Mouse (Mus musculus) adrenal gland, adult 8-10 months (tissue): Measurements from ENCODE around the gene Ms4a14. TPM values are rescaled to one million over a fixed set of nuclear protein-coding genes. Genes with fewer than 3 reads are reported as not detected.
"Not testable (repeated sequence)": the region's sequence is repeated elsewhere in the genome, so short reads cannot be mapped to it uniquely, and the experiment has no call there.

Source experiments
- DNase-seq: peaks from one replicate; pipeline ENCODE4 v3.0.0; 2022
- total RNA-seq, 4 experiments: library from RNA; stranded (reverse); gene quantifications; 2 replicates each; pipeline ENCODE4 v1.2.4; 2022

Gene Ms4a14
- total RNA-seq: under 1 TPM; 0.07 to 0.43 (median 0.25) TPM

- DNase-seq: no peak
Observed at GRCm38 (mm10) chr19:11314354-11314753, at the start of gene Ms4a14. Ms4a14 (minus strand) TSS chr19:11314454.

DNA sequence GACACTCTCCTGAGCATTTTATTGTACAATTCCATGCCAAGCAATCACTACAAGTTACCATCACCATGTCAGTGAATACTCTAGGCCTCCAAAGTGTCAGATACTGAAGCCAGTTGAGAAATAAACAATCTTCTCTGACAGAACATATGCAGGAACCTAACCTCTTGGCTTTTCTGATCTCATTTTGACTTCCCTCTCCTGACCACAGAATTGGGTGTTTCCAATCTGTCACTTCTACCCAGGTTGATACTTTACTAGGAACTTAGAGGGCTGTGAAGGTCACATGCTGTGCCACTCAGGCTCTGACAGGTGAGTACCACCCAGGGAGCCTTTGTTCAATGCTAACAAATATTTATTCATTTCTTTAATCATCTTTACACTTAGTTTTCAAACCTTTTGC lies 47.7 kb upstream of the Ms4a14 start:
- no peak for DNase-seq

DNA sequence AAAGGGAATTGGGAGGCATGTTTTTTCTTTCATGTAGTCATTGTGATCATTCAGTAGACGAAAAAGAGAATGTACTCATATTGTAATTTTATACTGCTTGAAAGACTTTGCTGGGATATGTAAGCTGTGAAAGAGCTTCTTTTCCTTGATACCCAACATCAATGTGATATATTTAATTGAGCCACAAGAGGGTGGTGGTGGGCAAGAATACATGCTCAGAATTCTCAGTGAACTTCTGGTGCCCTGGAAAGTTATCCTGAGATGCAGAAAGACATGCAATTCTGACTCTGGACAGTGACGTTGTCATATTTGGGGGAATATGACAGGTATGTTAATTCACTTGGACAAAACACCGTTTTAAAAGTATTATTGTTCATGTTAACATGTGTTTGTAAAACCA lies 45.9 kb upstream of the Ms4a14 start:
- no peak for DNase-seq

- no peak for DNase-seq
Observed at GRCm38 (mm10) chr19:11355730-11356129, 41.5 kb upstream of the Ms4a14 start.

DNA sequence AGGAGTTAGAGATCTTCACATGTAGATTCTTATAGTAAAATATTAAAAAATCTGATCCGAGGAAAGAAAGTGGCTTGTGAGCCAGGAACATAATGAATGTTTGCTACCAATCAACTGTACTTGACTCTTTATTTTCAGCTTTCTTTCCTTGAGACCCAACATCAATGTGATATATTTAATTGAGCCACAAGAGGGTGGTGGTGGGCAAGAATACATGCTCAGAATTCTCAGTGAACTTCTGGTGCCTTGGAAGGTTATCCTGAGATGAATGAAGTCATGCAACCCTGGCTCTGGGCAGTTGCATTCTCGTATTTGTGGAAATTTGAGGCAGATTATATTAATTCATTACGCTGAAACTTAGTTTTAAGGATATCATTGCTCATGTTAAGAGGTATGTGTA lies 37.6 kb upstream of the Ms4a14 start:
- DNase-seq: no peak

DNA sequence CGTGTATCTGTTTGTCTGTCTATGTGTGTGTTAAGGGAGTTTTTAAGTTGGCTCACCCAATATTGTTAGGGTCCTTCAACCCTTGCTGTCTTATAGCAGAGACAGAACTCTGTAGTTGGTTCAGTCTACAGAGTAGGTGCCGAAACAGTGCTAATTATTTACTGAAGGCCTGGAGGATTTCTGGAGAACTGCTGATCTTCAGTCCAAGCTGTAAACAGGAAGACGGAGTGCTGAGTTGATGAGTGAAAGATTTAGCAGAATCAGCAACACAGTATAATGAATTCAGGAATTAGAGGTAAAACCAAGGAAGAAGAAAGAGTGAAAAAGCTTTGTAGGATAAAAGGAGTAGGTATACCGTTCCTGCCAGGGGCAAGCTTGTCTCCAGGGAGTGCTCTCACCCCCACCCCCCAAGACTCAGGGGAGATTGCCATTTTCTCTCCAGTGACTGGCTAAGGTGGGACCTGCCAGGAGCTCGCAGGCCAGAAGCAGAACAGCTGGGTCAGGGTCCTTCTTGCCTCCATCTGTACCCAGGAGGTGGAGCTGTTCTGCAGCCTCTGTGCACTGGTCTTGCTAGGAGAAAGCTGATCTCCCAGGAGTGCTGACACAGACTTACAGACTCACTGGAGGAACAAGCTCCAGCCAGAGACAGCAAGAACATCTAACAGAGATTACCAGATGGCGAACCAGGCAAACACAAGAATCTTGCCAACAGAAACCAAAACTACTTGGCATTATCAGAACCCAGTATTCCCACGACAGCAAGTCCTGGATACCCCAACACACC lies 35.6 kb upstream of the Ms4a14 start:
- no peak for DNase-seq

GRCm38 (mm10) chr19:11343992-11344391 lies 29.7 kb upstream of the Ms4a14 start:
- DNase-seq: no peak

GRCm38 (mm10) chr19:11343147-11343546 lies 28.9 kb upstream of the Ms4a14 start:
- no peak for DNase-seq

GRCm38 (mm10) chr19:11335932-11336331 lies 21.7 kb upstream of the Ms4a14 start, which contains the start of gene Ms4a7:
Ms4a7 (minus strand) TSS chr19:11336146.
- no peak for DNase-seq

GRCm38 (mm10) chr19:11321123-11321522 lies 6.9 kb upstream of the Ms4a14 start:
- DNase-seq: no peak

DNA sequence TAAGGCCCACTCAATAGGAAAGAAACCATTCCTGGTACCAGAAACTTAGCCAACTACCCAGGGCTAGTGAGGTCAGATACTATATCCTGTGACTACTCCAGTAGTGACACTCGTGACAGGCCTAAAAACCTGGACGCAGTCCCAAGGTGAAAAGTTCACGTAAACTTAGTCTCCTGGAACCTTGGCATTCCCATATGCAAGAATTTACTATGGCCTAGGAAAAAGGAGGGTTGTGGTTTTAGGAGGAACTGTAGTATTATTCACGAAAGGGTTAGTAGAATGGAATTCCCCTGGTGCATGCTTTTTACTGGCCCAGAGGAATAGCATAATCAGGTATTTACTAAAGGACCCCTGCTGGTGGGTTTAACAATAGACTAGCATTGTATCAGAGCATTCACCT lies 2.5 kb upstream of the Ms4a14 start:
- DNase-seq: no peak

DNA sequence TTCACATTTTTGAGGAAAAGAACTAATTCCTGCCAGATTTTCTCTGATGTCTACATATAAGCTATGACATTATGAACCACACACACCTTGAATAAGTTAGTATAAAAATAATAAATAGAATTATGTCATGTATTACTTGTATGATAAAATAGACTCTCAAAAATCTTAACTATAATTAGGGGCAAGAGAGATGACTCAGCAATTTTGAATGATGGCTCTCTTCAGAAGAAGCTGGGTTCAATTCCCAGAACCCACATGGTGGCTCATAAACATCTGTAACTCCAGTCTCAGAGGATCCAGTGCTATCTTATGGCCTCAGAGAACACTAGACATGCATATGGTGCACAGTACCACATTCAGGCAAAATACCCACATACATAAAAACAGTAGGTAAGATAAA lies 5.4 kb downstream of the Ms4a14 start:
- no peak for DNase-seq

DNA sequence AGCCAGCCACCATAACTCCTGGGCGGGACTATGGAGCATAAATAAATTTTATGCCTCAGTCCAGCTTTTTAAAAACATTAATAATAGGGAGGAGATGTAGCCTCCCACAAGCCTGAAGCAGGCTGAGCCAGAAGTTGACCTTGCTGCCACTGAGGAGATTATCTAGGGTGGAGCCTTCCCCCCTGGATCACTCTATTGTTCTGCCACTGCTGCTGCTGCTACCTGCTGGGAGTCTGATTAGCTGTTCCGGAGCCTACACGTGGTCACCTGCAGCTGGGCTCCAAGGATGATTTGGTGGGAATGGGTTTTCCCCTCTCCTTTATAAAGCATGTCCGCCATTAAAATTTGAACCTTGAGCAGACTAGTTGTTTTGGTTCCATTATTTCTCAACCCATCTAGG lies 14.7 kb downstream of the Ms4a14 start:
- not testable (repeated sequence) for DNase-seq

- DNase-seq: no peak
Observed at GRCm38 (mm10) chr19:11298939-11299338, 15.3 kb downstream of the Ms4a14 start.

- not testable (repeated sequence) for DNase-seq
Observed at GRCm38 (mm10) chr19:11293616-11294015, 20.6 kb downstream of the Ms4a14 start.

DNA sequence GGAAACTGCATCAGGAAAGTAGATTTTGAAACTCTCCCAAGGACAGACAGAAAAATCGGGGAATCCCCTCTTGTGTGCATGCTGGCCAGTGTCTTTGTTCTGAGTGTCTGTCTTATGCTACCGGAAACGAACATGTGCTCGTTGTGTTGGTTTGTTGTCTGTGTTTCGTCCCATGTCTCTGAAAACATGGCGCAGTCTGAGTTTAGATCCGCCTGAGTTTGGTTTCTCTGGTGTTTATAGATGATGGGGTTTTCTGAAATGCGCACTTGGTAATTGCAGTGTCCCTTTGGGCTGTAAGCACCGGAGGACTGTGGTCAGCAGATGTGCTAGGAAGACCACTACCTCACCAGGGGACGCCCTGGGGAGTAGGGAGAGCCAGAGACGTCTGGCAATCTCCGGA lies 21.3 kb downstream of the Ms4a14 start:
- no peak for DNase-seq

DNA sequence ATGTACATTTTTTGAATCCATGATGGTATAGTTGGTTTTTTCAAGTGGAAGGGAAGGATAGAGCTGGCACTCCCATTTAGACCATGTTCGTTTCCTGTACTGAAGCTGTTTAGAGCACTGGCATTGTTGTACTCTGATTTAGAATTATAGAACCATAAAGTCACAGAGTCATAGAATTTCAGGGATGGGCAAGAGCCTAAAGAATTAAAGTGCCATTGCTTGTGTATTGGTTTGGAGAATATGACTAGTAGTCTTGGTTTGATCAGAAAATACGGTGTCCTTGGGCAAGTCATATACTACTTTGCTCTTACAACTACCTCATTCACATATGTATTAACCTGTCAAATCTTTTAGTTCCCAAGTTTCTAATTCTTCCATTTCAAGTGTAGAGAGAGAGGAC lies 30.5 kb downstream of the Ms4a14 start, which contains the start of gene Ms4a5:
TSS of gene Ms4a5 (minus strand) at position 101 of the 400 bp plus-strand sequence.
- DNase-seq: no peak

GRCm38 (mm10) chr19:11280223-11280622 lies 34.0 kb downstream of the Ms4a14 start:
- no peak for DNase-seq

DNA sequence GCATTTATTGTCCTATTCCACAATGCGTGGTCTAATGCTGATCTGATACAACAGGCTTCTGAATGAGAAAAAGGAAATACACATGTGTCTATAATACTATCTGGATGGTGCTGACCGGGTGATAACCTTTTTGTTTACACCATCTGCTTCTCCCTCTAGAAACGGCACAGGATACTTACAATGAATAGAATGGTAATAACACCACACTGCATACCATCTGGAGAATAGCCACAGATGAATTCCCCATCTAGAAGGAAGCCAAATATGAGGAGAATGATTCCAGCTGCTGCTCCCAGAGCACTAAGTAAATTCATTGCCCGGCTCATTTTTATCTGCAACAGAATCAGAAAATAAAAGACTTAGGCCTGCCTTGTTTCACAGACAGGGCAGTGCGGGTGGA lies 37.8 kb downstream of the Ms4a14 start:
- DNase-seq: no peak

GRCm38 (mm10) chr19:11266956-11267355 lies 47.3 kb downstream of the Ms4a14 start:
- no peak for DNase-seq

- no peak for DNase-seq
Observed at GRCm38 (mm10) chr19:11266052-11266845, 48.0 kb downstream of the Ms4a14 start, which contains the start of gene Ms4a1. Ms4a1 (minus strand) TSS chr19:11266241.

DNA sequence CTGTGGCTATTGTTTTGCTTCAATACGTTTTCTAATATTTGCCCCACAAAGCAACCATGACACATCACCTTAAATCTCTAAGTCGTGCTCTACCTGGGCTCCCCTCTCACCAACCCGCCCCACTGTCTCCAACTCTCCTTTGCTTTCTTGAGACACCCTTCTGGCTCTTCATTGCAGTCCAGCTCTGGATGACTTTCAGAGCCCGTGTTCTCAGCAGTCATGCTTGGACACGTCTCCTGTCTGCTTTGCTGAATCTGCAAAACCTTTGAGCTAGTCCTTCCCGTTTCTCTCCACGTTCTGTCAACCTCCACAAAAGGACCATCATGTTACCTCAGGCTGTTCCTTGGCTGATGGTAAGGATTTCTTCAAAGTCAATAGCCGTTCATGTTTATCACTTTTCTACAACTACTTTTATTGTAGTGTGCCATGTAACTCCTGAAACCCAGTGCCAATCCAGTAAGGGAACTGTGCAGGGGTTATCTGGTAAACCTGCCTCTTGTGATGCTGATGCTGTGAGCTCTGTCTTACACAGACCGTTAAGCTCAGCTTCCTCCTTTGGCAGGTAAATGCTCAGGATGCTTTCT lies 49.6 kb downstream of the Ms4a14 start:
- no peak for DNase-seq

- no peak for DNase-seq
Observed at GRCm38 (mm10) chr19:11263549-11263948, 50.7 kb downstream of the Ms4a14 start.
